Mouse (Mus musculus) liver, postnatal 0 days (tissue): ENCODE results near the gene Btbd8. TPM values are rescaled to one million over a fixed set of nuclear protein-coding genes. Genes with fewer than 3 reads are reported as not detected.

Experiments
- ATAC-seq: fragments of 200-750 bp; cut with Nextera tagmentation; 2 replicates; pipeline ENCODE4 v1.8.0; 2017; ENCODE audit warnings: mild to moderate bottlenecking, moderate library complexity
- DNase-seq: peaks from one replicate; pipeline ENCODE4 v3.0.0-alpha.2; 2016
- H3K27ac ChIP-seq: fragments of 300-500 bp; sonication (generic); 2 replicates; pipeline ENCODE4 v1.5.1; 2014; ENCODE audit warnings: antibody characterized with exemption, moderate library complexity, mild to moderate bottlenecking, low read depth
- H3K27me3 ChIP-seq: fragments of 300-500 bp; sonication (generic); 2 replicates; pipeline ENCODE4 v1.6.1; 2014; ENCODE audit warnings: low read length, control low read depth, mixed read lengths; ENCODE audit not compliant: insufficient read depth
- H3K36me3 ChIP-seq: fragments of 300-500 bp; sonication (generic); replicated peaks from 2 replicates; pipeline ENCODE4 v1.6.1; 2014; ENCODE audit warnings: mild to moderate bottlenecking, control low read depth, low read length, moderate library complexity, mixed read lengths; ENCODE audit not compliant: insufficient read depth
- H3K4me1 ChIP-seq: fragments of 300-500 bp; sonication (generic); 2 replicates; pipeline ENCODE4 v1.6.1; 2014; ENCODE audit warnings: antibody characterized with exemption, mild to moderate bottlenecking, control low read depth; ENCODE audit not compliant: insufficient read depth
- H3K4me2 ChIP-seq: fragments of 300-500 bp; sonication (generic); 2 replicates; pipeline ENCODE4 v1.6.1; 2014; ENCODE audit warnings: low read depth, mild to moderate bottlenecking, low read length, moderate library complexity, mixed read lengths
- H3K4me3 ChIP-seq: fragments of 300-500 bp; sonication (generic); 2 replicates; pipeline ENCODE4 v1.5.1; 2014; ENCODE audit warnings: low read depth, low read length
- H3K9ac ChIP-seq: fragments of 300-500 bp; sonication (generic); replicated peaks from 2 replicates; pipeline ENCODE4 v1.6.1; 2014; ENCODE audit warnings: mild to moderate bottlenecking, moderate library complexity
- H3K9me3 ChIP-seq: fragments of 300-500 bp; sonication (generic); 2 replicates; pipeline ENCODE4 v1.6.1; 2016; ENCODE audit warnings: mild to moderate bottlenecking, control low read depth, low read length, mixed read lengths
- CTCF ChIP-seq: sonication (generic); IDR thresholded peaks from 2 replicates; pipeline ENCODE4 v1.5.1; 2016; ENCODE audit warnings: antibody characterized with exemption, low read depth
- EP300 ChIP-seq: IDR thresholded peaks from 2 replicates; pipeline ENCODE4 v1.6.1; 2016; ENCODE audit warnings: antibody characterized with exemption, low read depth, mild to moderate bottlenecking
- WGBS: fragments of 180-500 bp; shearing (Covaris S2); extraction: QIAGEN DNeasy Blood & Tissue Kit; methylation state at CpG from one replicate; pipeline ENCODE4 v1.1.7; 2014; ENCODE audit not compliant: insufficient replicate concordance; 5-methylcytosine and 5-hydroxymethylcytosine counted together
- polyA plus RNA-seq: library from polyadenylated mRNA; unstranded; fragments of >200 nt; fragmentation: Nextera tagmentation; extraction: Ambion mirVana; gene quantifications from 2 replicates; pipeline ENCODE4 v1.2.1, GENCODE M21; 2015

Gene Btbd8
- polyA plus RNA-seq, 1 experiment from 2014 or later = 1.5 TPM

GRCm38 (mm10) chr5:107494759-107495158 lies 57.0 kb downstream of the Btbd8 start:
- 0 out of 2 replicates have a peak, but pooled peaks cover 2% of the 10 kb centered on the region for H3K36me3 ChIP-seq
- no peak for ATAC-seq
- H3K4me3 ChIP-seq = no peak overlapping the region
- H3K27me3 ChIP-seq = no peaks in the 10 kb centered on the region
- peaks cover 2% of the 10 kb centered on the region; the same call in 1 of the 2 replicates for H3K9me3 ChIP-seq
- H3K4me2 ChIP-seq = no peak overlapping the region
- H3K27ac ChIP-seq = no peak overlapping the region
- WGBS = 92% methylated on average over 5 of the region's 5 CpGs
- DNase-seq = no peak
- H3K4me1 ChIP-seq = no peaks in the 10 kb centered on the region
- TF ChIP-seq EP300 (no peak), CTCF (peak; percentile 47)
- no peak overlapping the region for H3K9ac ChIP-seq

- Histone ChIP-seq H3K36me3 (0 out of 2 replicates have a peak, but pooled peaks cover 2% of the 10 kb centered on the region), H3K27ac (no peak overlapping the region), H3K4me1 (no peaks in the 10 kb centered on the region), H3K4me2 (no peak overlapping the region), H3K9me3 (peaks cover 2% of the 10 kb centered on the region; the same call in 1 of the 2 replicates), H3K9ac (no peak overlapping the region), H3K27me3 (no peaks in the 10 kb centered on the region), H3K4me3 (no peak overlapping the region)
- ATAC-seq (no peak), DNase-seq (no peak)
- TF ChIP-seq CTCF = no peak
- no peak for TF ChIP-seq EP300
- 85% methylated on average over 2 of the region's 2 CpGs for WGBS
Observed at GRCm38 (mm10) chr5:107496047-107496446, 58.2 kb downstream of the Btbd8 start.

- Histone ChIP-seq H3K36me3 (no peaks in the 10 kb centered on the region), H3K4me2 (no peak overlapping the region), H3K27me3 (no peaks in the 10 kb centered on the region), H3K4me1 (no peaks in the 10 kb centered on the region), H3K4me3 (no peak overlapping the region), H3K27ac (peak overlapping the region; percentile 14; the same call in 1 of the 2 replicates), H3K9me3 (peaks cover 2% of the 10 kb centered on the region; the same call in 1 of the 2 replicates), H3K9ac (no peak overlapping the region)
- WGBS = 70% methylated on average over 10 of the region's 10 CpGs
- no peak for TF ChIP-seq CTCF
- no peak for ATAC-seq
- DNase-seq = no peak
Observed at GRCm38 (mm10) chr5:107497519-107498501, 60.0 kb downstream of the Btbd8 start.

- H3K4me1 ChIP-seq = no peaks in the 10 kb centered on the region
- no peak overlapping the region for H3K9ac ChIP-seq
- WGBS = 77% methylated on average over 5 of the region's 5 CpGs
- no peak overlapping the region for H3K4me3 ChIP-seq
- 0 out of 2 replicates have a peak overlapping the region, but pooled peaks have one; percentile 8 for H3K27ac ChIP-seq
- no peak for ATAC-seq
- no peak overlapping the region for H3K4me2 ChIP-seq
- H3K36me3 ChIP-seq = no peaks in the 10 kb centered on the region
- no peaks in the 10 kb centered on the region for H3K27me3 ChIP-seq
- H3K9me3 ChIP-seq = peaks cover 2% of the 10 kb centered on the region; the same call in 1 of the 2 replicates
- no peak for DNase-seq
- TF ChIP-seq CTCF (no peak), EP300 (no peak)
Observed at GRCm38 (mm10) chr5:107498806-107499310, 61.1 kb downstream of the Btbd8 start.

GRCm38 (mm10) chr5:107499891-107500535 lies 62.2 kb downstream of the Btbd8 start:
- no peak overlapping the region for H3K9ac ChIP-seq
- no peak overlapping the region for H3K27ac ChIP-seq
- TF ChIP-seq CTCF = no peak
- TF ChIP-seq EP300 = no peak
- H3K36me3 ChIP-seq = no peaks in the 10 kb centered on the region
- ATAC-seq (no peak), DNase-seq (no peak)
- H3K4me3 ChIP-seq = no peak overlapping the region
- no peaks in the 10 kb centered on the region for H3K27me3 ChIP-seq
- H3K4me1 ChIP-seq = no peaks in the 10 kb centered on the region
- H3K4me2 ChIP-seq = no peak overlapping the region
- WGBS = 83% methylated on average over 5 of the region's 5 CpGs
- H3K9me3 ChIP-seq = no peaks in the 10 kb centered on the region

- H3K27ac ChIP-seq = no peak overlapping the region
- DNase-seq = no peak
- no peak overlapping the region for H3K9ac ChIP-seq
- no peaks in the 10 kb centered on the region for H3K36me3 ChIP-seq
- H3K4me3 ChIP-seq = no peak overlapping the region
- no peak overlapping the region for H3K4me2 ChIP-seq
- WGBS = 62% methylated on average over 1 of the region's 1 CpGs
- ATAC-seq = no peak
- H3K4me1 ChIP-seq = no peaks in the 10 kb centered on the region
- H3K9me3 ChIP-seq = no peaks in the 10 kb centered on the region
- no peaks in the 10 kb centered on the region for H3K27me3 ChIP-seq
- TF ChIP-seq CTCF (no peak), EP300 (no peak)
Observed at GRCm38 (mm10) chr5:107500741-107501140, 62.9 kb downstream of the Btbd8 start.
